Mouse (Mus musculus): ENCODE data around the gene Kmt2a. TPM values are rescaled to one million over a fixed set of nuclear protein-coding genes. Genes with fewer than 3 reads are reported as not detected.

Kmt2a gene
- total RNA-seq, 2 experiments from 2014 or later, result 22.9 to 23.5 TPM

GRCm38 (mm10) chr9:44879694-44880271, 1.3 kb downstream of the Kmt2a start:
- no peak for DNase-seq

DNA sequence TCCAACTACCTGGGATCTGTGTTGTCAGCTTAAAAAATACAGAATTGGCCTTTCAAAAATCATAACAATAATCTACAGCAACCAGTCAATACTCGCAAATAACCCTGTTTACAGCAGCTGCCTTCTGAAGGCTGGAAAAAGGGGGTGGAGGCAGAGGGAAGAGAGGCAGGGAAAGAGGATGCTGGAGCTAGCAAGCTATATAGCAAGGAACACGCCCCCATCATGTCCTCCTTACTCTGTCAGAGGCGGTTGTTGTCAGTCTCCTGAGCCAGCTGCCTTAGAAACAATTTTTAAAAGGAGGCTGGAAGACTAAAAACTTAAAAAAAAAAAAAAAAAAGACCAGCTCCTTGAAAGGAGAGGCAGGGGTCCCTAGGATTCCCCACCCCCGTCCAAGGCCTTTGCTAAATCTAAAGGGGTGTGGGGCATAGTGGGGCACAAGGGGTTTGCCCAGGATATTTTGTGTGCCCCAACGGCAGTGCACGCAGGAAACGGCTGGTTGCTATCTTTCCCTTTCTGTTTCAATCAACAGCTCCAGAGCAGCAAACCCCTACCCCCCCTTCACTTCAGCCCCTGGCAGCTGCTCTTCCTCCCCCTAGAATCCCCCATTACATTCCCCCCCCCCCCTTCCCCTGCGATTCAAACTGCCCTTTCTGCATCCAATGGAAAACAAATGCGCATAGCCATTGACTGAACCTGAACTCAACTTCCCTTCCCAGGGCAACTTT, 2.2 kb downstream of the Kmt2a start:
- DNase-seq, result no peak

DNA sequence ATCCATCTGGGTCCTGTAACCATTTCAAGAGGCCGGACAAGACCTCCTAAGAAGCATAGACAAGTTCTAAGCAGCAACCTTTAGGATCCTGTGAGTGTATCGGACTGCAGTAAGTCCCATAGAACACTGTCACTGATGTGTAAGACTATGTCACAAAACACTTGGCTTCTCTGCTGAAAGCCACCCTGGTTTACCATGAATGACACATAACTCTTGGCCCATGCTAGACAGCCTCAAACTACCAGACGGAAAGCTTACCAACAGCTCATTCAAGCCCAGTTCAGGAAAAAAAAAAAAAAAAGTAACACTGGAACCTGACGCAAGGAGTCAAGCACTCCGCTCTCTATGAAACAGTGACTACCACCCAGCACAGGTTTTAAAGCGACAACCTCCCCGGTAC, 3.4 kb downstream of the Kmt2a start:
- no peak for DNase-seq

GRCm38 (mm10) chr9:44875476-44875875, 5.6 kb downstream of the Kmt2a start:
- peak; percentile 55 for DNase-seq

DNA sequence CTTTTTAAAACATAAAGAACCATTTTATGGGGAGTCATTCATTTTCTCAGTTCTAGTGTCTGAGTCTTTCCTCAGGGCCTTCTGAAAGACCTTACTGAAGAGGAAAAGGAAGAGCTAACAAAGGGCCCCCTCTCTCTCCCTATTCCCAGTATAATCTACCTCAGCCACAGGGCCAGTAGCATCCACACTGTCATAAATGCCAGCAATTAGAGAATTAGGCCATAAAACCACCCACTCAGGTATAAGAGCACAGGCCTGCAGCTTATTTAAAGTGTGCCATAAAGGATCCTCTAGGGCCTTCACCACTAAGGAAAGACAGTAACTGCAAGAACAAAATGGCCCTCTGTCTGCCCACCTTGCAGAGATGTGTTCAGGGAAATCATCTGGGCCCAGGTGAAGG, 6.9 kb downstream of the Kmt2a start:
- no peak for DNase-seq

- DNase-seq, result no peak
Observed at GRCm38 (mm10) chr9:44873665-44874064, 7.4 kb downstream of the Kmt2a start.

DNA sequence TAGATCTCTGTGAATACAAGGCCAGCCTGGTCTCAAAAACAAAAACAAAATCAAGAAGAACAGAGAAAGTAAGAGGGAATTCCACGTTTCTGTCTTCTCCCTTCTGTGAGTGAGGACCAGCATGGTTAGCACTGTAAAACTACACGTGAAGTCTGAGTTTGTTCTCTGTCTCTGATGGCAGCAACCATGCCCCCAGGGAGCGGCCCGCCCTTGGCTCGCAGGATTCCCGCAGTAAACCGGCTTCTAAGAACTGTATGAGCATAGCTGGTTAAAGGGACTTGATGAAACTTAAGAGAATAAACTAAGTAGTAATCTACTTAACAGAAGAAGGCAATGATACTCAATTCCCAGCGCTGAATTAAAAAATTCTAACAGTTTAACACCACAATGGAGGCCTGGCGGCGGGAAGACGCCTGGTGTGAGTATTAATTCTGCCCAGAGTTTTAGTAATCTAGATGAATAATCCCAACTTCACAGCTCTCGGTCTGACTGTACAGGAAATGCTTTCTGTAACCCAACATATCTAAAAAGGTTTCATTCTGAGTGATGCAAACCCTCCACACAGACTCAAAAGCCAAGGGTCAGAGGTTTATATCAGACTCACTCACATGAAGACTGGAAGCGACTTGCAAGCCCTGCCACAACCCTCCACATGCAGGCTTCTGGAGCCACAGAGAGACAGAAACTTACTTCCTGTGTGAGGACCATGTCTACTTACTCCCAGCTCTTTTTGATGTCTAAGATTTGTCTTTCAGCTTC, 12.6 kb downstream of the Kmt2a start:
- DNase-seq, result no peak

DNA sequence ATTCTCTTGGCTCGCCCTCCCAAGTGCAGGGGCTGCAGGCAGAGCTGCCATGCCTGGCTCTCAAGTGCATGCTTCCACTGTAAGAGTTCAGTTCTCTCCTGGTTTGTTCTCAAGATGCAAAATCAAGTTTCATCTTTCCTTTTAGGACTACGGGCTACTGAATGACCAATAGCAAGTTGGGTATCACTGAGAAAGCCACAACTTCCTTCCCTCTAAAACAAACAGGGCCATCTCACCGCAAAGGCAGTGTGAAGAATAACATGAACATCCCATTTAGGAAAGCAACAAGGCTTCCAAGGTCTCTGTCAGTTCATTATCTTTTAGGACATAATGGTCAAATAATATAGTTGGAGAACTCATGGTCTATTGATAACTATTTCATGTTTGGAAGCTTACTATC, 13.4 kb downstream of the Kmt2a start:
- no peak for DNase-seq

GRCm38 (mm10) chr9:44866501-44867240, 14.4 kb downstream of the Kmt2a start:
- DNase-seq, result no peak

- no peak for DNase-seq
Observed at GRCm38 (mm10) chr9:44861121-44861520, 20.0 kb downstream of the Kmt2a start.

- DNase-seq, result no peak
Observed at GRCm38 (mm10) chr9:44858657-44859056, 22.4 kb downstream of the Kmt2a start.

DNA sequence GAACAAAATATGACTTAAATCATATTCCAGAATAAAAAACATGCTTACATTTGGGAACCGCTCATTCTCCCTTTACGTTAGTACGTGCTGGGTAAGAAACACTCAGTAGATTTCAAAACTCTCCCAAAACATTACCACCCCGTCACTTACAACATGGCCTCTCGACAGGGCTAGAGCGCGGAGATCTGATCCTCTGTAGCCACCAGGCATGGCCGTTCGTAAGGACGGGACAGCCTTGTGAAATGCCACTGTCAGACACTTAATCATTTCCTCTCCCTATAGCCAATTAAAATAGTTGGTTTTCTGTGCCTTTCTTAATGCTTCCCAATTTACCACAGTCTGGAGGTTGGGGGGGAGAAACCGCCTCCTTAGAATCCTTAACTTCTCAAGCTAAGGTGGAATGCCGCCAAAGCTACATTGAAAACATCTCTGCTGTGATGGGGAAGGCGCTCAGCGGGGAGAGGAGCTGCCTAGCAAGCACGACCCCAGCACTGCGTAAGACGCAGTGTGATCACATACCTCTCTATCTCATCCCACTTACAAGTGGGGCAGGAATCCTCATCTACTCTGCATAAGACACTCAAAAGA, 23.6 kb downstream of the Kmt2a start:
- no peak for DNase-seq

DNA sequence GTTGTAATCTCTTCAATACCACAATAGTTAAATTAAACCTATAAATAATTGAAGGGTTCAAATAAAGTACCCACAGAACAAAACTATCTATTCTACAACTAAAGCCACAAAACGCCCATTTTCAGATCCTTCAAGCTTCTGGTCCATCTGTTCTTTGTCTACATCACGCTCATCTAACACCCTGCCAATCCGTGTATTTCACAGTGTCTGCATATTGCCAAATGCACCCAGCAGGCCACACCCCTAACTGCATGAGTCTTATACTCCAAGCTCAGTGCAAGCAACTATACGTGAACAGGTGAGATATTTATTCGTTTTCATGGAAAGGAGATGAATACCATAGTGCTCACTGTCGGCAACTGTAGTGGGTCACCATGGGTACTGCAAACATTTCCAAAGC, 25.9 kb downstream of the Kmt2a start:
- DNase-seq, result no peak

DNA sequence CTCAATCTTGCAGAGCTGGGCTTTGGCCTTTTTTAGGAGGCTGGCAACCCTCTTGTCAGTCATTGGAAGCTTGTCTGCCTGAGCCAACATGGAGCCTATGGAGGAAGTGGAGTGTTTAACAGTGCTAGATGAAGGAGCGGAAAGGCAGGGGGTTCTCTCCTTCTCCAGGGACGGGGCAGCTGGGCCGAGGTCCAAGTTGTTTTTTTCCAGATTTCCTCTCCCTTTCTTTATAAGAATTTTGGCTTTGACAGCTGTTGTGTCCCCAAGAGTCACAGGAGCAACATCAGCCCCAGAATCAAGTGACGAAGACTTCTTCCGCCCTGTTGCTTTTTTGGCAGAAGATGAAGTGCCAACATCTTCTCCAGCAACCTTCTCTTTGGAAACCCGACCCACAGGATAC, 33.6 kb downstream of the Kmt2a start:
- peak; percentile 64 for DNase-seq

DNA sequence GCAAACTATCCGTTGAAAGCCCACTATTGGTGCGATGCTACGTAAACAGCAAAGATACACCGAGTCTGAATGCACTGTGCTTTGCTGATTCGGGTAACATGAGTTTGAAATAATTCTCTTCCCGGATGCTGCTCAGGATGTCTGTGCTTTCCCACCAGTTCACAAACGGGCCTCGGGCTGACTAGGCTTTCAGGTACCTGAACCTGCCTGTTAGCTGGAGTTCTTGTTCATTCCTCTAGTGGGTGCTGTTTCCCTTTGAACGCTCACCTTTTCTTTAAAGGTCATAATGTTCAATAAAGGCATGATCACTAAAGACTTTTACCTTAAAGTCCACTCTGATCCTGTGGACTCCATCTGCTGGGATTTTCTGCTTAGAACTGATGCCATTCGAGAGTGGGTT, 39.9 kb downstream of the Kmt2a start:
- DNase-seq, result peak; percentile 37

DNA sequence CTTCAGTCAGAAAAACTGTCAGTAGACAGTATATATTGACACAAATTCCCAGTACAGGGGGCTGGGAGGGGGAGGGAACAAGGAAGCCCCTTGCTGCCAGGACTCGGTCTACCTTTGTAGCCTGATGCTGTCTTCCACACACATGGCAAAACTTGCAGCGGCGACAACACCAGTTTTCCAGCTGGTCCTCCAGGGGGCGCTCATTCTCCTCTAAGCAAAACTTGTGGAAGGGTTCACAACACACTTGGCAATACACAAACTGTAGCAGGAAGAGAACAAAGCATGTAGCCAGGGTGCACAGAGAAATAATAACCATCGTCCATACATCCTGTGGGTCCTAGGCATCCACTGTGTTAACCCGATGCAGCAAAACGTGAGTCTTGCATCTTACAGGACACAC, 44.7 kb downstream of the Kmt2a start:
- DNase-seq, result peak; percentile 87

DNA sequence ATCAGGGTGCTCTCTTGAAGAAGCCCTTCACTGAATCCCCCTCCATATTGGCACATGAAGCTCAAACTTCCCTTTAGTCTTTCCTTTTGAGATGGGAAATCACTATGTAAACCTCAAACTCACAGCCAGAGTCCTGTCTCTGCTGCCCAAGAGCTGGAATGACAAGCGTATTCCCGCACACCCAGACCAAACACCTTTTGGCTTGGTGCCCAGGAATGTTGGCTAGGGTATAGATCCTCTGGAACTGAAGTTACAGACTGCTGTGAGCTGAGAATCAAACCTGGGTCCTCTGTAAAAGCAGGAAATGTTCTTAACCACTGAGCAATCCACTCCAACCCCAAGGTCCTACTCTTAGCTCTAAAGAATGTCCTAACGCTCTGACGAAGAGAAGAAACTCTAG, 48.7 kb downstream of the Kmt2a start:
- DNase-seq, result peak; percentile 58

- no peak for DNase-seq
Observed at GRCm38 (mm10) chr9:44830506-44830905, 50.6 kb downstream of the Kmt2a start.

DNA sequence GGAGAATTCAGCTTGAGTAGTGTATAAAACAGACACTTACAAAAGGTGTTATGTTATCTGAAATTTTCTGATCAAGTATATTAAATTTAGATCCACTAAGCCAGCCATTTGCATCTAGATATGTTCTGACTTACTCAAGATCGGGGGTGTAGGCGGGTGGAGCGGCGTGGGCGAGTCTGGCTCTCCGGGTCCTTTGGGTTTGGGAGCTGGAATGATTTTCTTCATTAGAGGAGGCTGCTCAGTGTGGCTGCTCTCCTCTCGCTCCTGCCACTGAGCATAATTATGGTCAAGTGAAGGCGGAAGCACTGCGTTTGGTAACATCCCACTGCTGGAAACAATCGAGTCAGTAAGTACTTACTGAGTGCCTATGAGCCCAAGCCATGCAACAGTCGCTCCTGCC, 52.2 kb downstream of the Kmt2a start:
- no peak for DNase-seq

DNA sequence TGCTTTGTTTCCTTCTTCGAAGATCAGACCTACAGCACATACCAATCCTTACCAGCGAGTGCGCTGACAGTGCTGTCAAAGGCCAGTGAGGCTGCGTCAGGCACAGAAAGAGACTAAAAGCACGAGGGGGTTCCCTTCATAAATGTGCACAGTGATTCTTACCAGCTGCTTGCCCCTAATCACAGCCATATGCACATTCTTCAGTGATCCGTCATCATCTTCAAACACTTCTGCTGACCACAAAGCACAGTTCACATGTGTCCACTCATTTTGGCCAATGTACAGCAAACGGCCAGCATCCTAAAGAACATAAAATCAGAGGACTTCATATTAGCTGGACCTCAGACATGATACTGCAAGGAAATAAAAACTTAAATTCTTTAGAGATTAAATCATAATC, 54.4 kb downstream of the Kmt2a start:
- no peak for DNase-seq

- DNase-seq, result peak; percentile 39
Observed at GRCm38 (mm10) chr9:44819920-44820827, 60.9 kb downstream of the Kmt2a start.

- DNase-seq, result no peak
Observed at GRCm38 (mm10) chr9:44817522-44817921, 63.6 kb downstream of the Kmt2a start.
